Mouse (Mus musculus): ENCODE results near the gene Abcg4.
"Not testable (repeated sequence)": the region's sequence is repeated elsewhere in the genome, so short reads cannot be mapped to it uniquely, and the experiment has no call there.

Gene Abcg4

GRCm38 (mm10) chr9:44319887-44320798 is 31.7 kb upstream of the Abcg4 start, which contains the start of gene C2cd2l:
Gene C2cd2l, minus strand, starts transcription at chr9:44320285.
- DNase-seq (ENCODE audit: low read depth), result peak; percentile 88

GRCm38 (mm10) chr9:44319105-44319886 is 30.9 kb upstream of the Abcg4 start:
- peak; percentile 49 for DNase-seq (ENCODE audit: low read depth)

DNA sequence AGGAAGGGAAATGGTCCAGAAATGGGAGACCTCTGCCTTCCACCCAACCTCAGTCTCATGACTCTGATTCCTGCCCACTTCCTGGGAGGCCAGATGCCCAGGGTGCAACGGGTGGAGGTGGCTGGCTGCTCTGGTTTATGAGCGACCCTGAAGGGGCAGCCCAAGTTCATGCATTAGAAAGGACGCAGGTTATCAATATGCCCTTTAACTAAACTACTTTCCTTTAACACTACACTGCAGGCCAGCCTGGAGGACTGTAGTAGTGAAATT is 30.3 kb upstream of the Abcg4 start:
- no peak for DNase-seq (ENCODE audit: low read depth)

DNA sequence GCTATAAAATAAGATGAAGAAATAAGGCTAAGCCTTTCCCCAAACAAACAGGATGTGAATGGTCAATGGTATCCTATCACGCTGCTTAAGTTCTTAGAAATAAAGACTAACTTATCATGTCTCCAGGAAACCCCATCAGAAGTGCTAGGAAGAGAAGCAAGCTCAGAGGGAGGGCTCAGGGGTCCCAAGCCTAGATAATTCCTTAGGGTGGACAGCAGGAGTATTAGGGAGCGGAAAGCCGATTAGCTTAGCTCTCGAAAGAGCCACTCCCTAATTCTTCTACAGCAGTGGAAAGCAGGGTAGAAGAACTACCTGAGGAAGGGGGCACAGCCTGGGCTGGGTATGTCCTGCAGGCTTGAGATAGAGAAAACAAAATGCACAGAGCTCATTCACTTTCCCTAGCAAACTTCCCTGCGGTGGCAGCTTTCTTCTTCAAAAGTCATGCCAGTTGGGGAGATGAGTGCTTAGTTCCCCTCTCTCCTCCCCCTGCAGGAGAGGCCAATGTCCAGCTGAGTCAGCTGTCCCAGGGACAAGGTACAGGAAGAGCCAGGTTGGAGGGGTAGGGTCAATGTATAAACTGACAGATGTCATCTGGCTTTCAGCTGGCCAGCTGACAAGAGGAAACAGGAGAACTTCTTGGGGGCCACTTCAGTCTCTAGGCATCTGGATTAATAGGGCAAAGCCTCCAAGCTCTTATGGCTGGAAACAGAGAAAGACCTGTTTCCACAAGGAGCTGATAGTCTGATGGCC is 29.8 kb upstream of the Abcg4 start:
- DNase-seq (ENCODE audit: low read depth), result no peak

- no peak for DNase-seq (ENCODE audit: low read depth)
Observed at GRCm38 (mm10) chr9:44317452-44317851, 29.0 kb upstream of the Abcg4 start.

- no peak for DNase-seq (ENCODE audit: low read depth)
Observed at GRCm38 (mm10) chr9:44314910-44315309, 26.5 kb upstream of the Abcg4 start.

DNA sequence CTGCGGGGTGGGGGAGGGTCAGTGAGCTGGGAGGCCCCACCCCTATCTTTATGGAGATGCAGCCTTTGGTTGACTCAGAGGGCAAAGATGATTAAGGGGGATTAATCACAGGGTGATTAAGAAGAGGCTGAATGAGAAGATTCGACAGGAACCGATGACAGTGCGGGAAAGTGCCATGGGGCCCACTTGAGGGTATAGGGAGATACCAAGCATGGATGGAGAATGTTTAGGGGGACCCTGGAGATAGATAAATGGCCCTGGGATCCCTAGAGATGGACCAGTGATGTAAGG is 25.8 kb upstream of the Abcg4 start:
- no peak for DNase-seq (ENCODE audit: low read depth)

GRCm38 (mm10) chr9:44313476-44314256 is 25.3 kb upstream of the Abcg4 start:
- DNase-seq (ENCODE audit: low read depth), result no peak

DNA sequence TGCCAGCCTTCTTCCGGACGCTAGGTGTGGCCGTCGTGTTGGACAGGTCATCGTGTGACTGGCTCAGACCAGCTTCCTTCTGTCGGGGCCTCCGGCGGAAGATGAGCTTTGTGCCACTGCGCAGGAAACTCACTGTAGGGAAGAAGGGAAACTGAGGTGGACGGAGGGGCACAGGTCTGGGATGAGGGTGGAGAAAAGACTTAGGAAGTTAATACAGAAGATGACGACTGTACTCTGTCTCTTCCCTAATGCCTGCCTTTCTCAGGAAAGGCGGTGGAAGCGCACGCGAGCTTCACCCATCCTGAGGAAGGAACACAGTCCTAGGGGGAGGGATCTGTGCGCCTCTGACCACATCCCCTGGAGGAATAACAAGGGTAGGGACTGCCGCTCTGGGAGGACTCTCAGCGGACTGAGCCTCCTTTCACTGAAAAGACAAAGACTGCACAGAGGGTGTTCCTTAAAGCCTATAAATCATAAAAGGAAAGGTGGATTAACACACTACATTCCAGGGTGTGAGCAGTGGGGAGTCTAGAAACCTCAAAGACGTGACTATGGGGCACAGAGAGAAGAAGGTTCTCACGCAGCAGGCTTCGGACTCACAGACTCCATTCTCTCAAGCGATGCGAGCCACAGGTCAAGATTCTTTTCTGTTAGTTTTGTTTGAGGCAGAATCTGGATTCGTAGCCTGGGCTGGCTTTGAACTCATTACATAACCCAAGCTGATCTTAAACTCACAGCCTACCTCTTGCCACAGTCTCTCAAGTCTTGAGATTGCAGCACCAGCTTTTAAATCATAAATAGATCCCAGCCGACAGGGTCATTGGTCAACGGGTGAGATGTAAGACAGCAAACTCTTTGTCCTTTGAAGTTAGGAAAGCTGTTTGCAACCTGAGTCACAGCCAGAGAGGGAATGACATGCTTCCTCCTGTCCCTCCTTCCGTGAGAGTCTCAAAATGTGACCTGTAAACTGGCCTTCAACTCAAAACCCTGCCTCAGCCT is 23.0 kb upstream of the Abcg4 start:
- DNase-seq (ENCODE audit: low read depth), result no peak

GRCm38 (mm10) chr9:44310750-44311135 is 22.3 kb upstream of the Abcg4 start:
- no peak for DNase-seq (ENCODE audit: low read depth)

GRCm38 (mm10) chr9:44309756-44310155 is 21.3 kb upstream of the Abcg4 start:
- DNase-seq (ENCODE audit: low read depth), result no peak

DNA sequence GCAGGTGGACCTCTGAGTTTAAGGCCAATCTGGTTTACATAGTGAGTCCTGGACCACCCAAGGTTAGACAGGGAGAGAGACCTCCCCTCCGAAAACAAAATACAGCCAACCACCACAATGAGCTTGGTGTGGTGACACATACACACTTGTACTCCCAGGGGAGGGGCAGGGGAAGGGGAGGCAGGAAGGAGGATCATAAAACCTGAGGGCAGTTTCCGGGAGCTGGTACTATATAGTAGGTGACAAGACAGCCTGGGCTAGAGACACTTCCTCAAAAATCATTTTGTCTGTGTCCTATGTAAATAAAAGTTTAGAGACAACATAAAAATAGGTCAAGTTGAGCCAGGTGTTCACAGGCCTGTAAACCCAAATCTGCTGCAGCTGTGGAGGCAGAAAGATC is 18.8 kb upstream of the Abcg4 start:
- DNase-seq (ENCODE audit: low read depth), result peak; percentile 23

GRCm38 (mm10) chr9:44306532-44306931 is 18.1 kb upstream of the Abcg4 start:
- DNase-seq (ENCODE audit: low read depth), result no peak

DNA sequence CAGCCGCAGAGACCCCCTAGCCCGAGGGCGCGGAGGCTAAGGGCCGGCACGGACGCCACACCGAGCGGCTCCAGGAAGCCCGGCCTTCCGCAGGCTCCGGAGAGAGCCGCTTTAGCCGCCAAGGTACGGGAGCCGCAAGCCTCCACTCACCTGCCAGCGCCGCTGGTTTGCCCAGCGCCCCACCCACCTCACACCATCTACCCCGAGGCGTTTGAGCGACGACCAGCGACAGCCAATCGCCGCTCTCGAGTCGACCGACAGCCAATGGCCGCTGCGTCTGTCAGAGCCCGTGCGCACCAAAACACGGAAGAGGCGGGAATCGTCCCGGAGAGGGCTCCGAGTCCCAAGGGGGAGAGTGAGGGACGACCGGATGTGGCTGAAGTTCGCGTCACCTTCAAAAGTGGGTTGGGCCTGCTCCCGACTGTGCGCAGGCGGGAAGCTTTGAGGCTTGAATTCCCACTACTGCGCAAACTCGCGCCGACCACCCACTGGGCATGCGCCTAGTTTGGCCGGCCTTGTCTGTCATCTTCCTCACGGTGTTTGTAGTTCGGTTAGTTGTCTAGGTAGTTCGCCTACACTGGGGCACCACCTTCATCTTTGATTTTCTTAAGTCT is 17.2 kb upstream of the Abcg4 start, which contains the start of gene Hinfp:
Hinfp (minus strand) TSS at position 206 of the 614 bp plus-strand sequence.
- peak; percentile 99 for DNase-seq (ENCODE audit: low read depth)

- not testable (repeated sequence) for DNase-seq (ENCODE audit: low read depth)
Observed at GRCm38 (mm10) chr9:44300001-44300400, 11.6 kb upstream of the Abcg4 start.

- peak; percentile 79 for DNase-seq (ENCODE audit: low read depth)
Observed at GRCm38 (mm10) chr9:44292490-44292889, 4.1 kb upstream of the Abcg4 start.

GRCm38 (mm10) chr9:44288959-44289291 is 510 bp upstream of the Abcg4 start:
- DNase-seq (ENCODE audit: low read depth), result no peak

GRCm38 (mm10) chr9:44287401-44288075 is 877 bp downstream of the Abcg4 start:
- DNase-seq (ENCODE audit: low read depth), result peak; percentile 26

DNA sequence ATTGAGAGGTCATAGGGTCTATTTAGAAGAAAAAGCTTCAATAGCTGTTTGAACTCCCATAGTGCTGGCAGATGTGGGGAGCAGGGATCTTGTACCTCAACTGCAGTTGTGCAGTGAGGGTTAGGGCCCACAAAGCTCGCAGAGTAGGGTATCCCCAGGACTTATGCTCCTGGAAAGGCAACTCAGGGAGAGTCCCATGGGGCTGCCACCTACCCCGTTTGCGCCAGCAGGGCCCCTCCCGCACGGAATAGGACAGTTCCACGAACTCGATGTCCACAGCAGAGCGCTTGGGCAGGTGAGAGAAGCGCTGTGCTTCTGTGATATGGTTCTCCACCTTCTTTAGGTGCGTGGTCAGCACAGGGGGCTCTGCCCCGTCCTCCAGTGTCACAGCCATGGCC is 1.4 kb downstream of the Abcg4 start:
- DNase-seq (ENCODE audit: low read depth), result peak; percentile 21
